Mouse (Mus musculus) limb, embryonic 15.5 days (tissue): ENCODE results near the gene Olfr885. TPM values are rescaled to one million over a fixed set of nuclear protein-coding genes. Genes with fewer than 3 reads are reported as not detected.

ENCODE experiments used
- ATAC-seq: fragments of 200-750 bp; cut with Nextera tagmentation; 2 replicates; pipeline ENCODE4 v1.8.0; 2017; ENCODE audit warnings: low read depth, moderate TSS enrichment; ENCODE audit not compliant: insufficient number of reproducible peaks, low FRiP score, low TSS enrichment
- H3K27ac ChIP-seq: fragments of 300-500 bp; sonication (generic); 2 replicates; pipeline ENCODE4 v1.5.1; 2015; ENCODE audit warnings: moderate library complexity, mild to moderate bottlenecking, inconsistent platforms
- H3K27me3 ChIP-seq: fragments of 300-500 bp; sonication (generic); 2 replicates; pipeline ENCODE4 v1.6.1; 2015; ENCODE audit warnings: inconsistent platforms
- H3K36me3 ChIP-seq: fragments of 300-500 bp; sonication (generic); 2 replicates; pipeline ENCODE4 v1.6.1; 2015; ENCODE audit warnings: inconsistent platforms
- H3K4me1 ChIP-seq: fragments of 300-500 bp; sonication (generic); 2 replicates; pipeline ENCODE4 v1.6.1; 2015; ENCODE audit warnings: inconsistent platforms
- H3K4me2 ChIP-seq: fragments of 300-500 bp; sonication (generic); 2 replicates; pipeline ENCODE4 v1.6.1; 2015; ENCODE audit warnings: mild to moderate bottlenecking, inconsistent platforms
- H3K4me3 ChIP-seq: fragments of 300-500 bp; sonication (generic); 2 replicates; pipeline ENCODE4 v1.5.1; 2015; ENCODE audit warnings: mild to moderate bottlenecking, inconsistent platforms
- H3K9ac ChIP-seq: fragments of 300-500 bp; sonication (generic); 2 replicates; pipeline ENCODE4 v1.6.1; 2015; ENCODE audit warnings: inconsistent platforms
- H3K9me3 ChIP-seq: fragments of 300-500 bp; sonication (generic); 2 replicates; pipeline ENCODE4 v1.6.1; 2016; ENCODE audit warnings: inconsistent platforms
- WGBS: fragments of 180-500 bp; shearing (Covaris S2); methylation state at CpG from one replicate; pipeline ENCODE4 v1.1.7; 2015; 5-methylcytosine and 5-hydroxymethylcytosine counted together
- polyA plus RNA-seq: library from polyadenylated mRNA; unstranded; fragments of >200 nt; fragmentation: Nextera tagmentation; extraction: Ambion mirVana; gene quantifications from 2 replicates; pipeline ENCODE4 v1.2.1, GENCODE M21; 2015

The Olfr885 gene
- polyA plus RNA-seq = not detected in 2 replicates

DNA sequence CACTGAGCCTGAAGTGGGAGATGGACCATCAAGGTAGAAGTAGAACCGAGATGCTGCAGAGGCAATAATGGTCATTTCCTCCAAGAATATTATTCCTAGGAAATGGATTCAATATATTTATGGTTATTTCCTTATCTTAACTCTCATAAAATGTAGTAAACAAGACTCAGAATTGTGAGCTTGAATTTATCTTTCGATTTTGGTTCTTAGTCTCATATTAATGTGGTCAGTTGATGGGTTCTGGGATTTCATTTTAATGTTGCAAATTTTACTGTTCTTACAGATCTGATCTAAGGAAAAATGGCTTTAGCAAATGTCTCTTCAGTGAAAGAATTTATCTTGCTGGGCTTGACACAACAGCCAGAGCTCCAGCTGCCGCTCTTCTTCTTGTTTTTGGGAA is at the start of gene Olfr885:
Olfr885 (plus strand) TSS at position 301 of the 400 bp plus-strand sequence.
- Histone ChIP-seq H3K27ac (no peak within 1 kb of the TSS), H3K4me2 (no peak within 1 kb of the TSS), H3K9me3 (no peaks in the 10 kb centered on the region), H3K4me1 (no peaks in the 10 kb centered on the region), H3K36me3 (no peaks in the 10 kb centered on the region), H3K4me3 (no peak within 1 kb of the TSS), H3K27me3 (no peaks in the 10 kb centered on the region), H3K9ac (no peak within 1 kb of the TSS)
- ATAC-seq = no peak
- 85% methylated on average over 3 of the region's 3 CpGs for WGBS

DNA sequence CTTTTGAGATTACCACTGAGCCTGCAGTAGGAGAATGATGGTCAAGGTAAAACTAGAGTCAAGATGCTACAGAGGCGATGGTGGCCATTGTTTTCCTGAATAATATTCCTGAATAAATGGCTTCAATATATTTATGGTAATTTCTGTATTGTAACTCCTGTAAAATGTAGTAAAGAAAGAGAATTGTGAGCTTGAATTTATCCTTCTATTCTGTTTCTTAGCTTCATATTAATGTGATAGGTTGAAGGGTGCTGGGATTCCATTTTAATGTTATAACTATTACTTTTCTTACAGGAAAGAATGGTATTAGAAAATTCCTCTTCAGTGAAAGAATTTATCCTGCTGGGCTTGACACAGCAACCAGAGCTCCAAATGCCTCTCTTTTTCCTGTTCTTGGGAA is 35.6 kb upstream of the Olfr885 start, which contains the start of gene Olfr883:
Olfr883 (plus strand) TSS at position 301 of the 400 bp plus-strand sequence.
- H3K9ac ChIP-seq = no peak within 1 kb of the TSS
- no peaks in the 10 kb centered on the region for H3K27me3 ChIP-seq
- H3K4me2 ChIP-seq = no peak within 1 kb of the TSS
- H3K9me3 ChIP-seq = no peaks in the 10 kb centered on the region
- H3K4me1 ChIP-seq = no peaks in the 10 kb centered on the region
- ATAC-seq = no peak
- no peak within 1 kb of the TSS for H3K4me3 ChIP-seq
- whole genome bisulfite sequencing = 91% methylated on average over 1 of the region's 1 CpGs
- H3K27ac ChIP-seq = no peak within 1 kb of the TSS
- no peaks in the 10 kb centered on the region for H3K36me3 ChIP-seq

DNA sequence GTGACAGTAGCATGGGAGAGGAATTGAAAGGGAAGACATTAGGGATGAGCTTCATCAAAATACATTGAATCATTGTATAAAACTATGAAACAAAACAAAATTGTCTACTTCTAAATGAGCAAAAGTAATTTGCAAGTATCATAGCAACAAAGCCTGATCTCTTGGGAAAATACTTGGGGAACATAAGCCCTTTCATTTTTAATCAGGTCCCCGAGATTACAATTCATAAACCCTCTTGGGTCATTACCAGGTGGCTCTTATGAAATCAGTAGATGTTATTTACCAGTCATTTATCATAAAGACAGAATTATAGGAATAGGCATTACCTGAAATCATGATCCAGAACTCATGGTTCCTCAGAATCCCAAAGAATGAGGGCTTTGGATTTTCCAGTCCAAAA is 14.9 kb upstream of the Olfr885 start, which contains the start of gene Olfr884:
Olfr884 (plus strand) TSS at position 301 of the 400 bp plus-strand sequence.
- H3K27ac ChIP-seq = no peak within 1 kb of the TSS
- no peaks in the 10 kb centered on the region for H3K36me3 ChIP-seq
- H3K27me3 ChIP-seq = no peaks in the 10 kb centered on the region
- no peak within 1 kb of the TSS for H3K4me3 ChIP-seq
- WGBS = 65% methylated on average over 1 of the region's 1 CpGs
- H3K9me3 ChIP-seq = no peaks in the 10 kb centered on the region
- no peaks in the 10 kb centered on the region for H3K4me1 ChIP-seq
- H3K4me2 ChIP-seq = no peak within 1 kb of the TSS
- no peak within 1 kb of the TSS for H3K9ac ChIP-seq
- ATAC-seq = no peak

DNA sequence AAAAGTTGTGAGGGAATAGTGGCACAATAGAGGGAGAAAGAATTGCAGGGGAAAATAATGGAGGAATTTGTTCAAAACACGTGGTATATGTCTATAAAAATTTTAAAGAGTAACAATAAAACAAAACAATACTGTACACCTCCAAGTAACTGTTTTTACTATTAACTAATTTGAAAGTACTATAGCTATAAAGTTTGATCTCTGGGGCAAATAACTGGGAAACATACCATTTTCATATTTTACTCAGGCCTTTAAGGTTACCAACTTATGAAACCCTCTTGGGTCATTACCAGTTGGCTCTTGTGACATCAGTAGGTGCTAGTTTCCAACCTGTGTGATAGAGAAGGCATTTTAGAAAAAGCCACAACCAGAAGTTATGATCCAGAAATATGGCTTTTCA is 22.6 kb downstream of the Olfr885 start, which contains the start of gene Olfr887:
Olfr887 (plus strand) TSS at position 301 of the 400 bp plus-strand sequence.
- Histone ChIP-seq H3K4me2 (no peak within 1 kb of the TSS), H3K27me3 (no peaks in the 10 kb centered on the region), H3K4me3 (no peak within 1 kb of the TSS), H3K9me3 (no peaks in the 10 kb centered on the region), H3K4me1 (no peaks in the 10 kb centered on the region), H3K36me3 (no peaks in the 10 kb centered on the region), H3K27ac (no peak within 1 kb of the TSS), H3K9ac (no peak within 1 kb of the TSS)
- ATAC-seq = no peak
- WGBS = 38% methylated on average over 1 of the region's 1 CpGs

DNA sequence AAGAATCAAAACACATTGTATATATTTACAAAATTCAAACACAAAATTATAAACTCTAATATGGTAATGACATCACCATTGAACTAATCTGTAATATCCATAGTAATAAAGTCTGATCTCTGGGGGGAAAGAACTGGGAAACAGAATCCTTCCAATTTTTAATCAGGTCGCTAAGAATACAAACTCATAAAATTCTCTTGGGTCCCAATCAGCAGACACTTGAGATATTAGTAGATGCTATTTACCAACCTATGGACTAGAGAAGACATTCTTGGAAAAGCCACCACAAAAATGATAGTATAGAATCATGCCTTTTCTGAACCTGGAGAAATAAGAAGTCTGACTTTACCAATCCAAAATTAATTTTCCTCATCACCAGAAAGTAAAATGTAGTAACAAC is 46.7 kb downstream of the Olfr885 start, which contains the start of gene Olfr888:
Olfr888 (plus strand) TSS at position 301 of the 400 bp plus-strand sequence.
- no peaks in the 10 kb centered on the region for H3K9me3 ChIP-seq
- no peak for ATAC-seq
- H3K27me3 ChIP-seq = no peaks in the 10 kb centered on the region
- no peak within 1 kb of the TSS for H3K4me3 ChIP-seq
- 73% methylated on average over 1 of the region's 1 CpGs for WGBS
- no peak within 1 kb of the TSS for H3K27ac ChIP-seq
- no peak within 1 kb of the TSS for H3K9ac ChIP-seq
- H3K4me1 ChIP-seq = no peaks in the 10 kb centered on the region
- no peak within 1 kb of the TSS for H3K4me2 ChIP-seq
- no peaks in the 10 kb centered on the region for H3K36me3 ChIP-seq

Other genes with a start within 250 kb of the Olfr885 start
- not detected in 2 replicates for gene Olfr877, start 207.1 kb upstream of the Olfr885 start, polyA plus RNA-seq
- gene Olfr145, start 164.6 kb upstream of the Olfr885 start, polyA plus RNA-seq = not detected in 2 replicates
- not detected in 2 replicates for gene Olfr878, start 143.5 kb upstream of the Olfr885 start, polyA plus RNA-seq
- gene Olfr881, start 69.5 kb upstream of the Olfr885 start, polyA plus RNA-seq = not detected in 2 replicates
- not detected in 2 replicates for gene Olfr883, start 35.5 kb upstream of the Olfr885 start, polyA plus RNA-seq
- not detected in 2 replicates for gene Olfr884, start 14.8 kb upstream of the Olfr885 start, polyA plus RNA-seq
- gene Olfr887, start 22.8 kb downstream of the Olfr885 start, polyA plus RNA-seq = not detected in 2 replicates
- not detected in 2 replicates for gene Olfr888, start 46.8 kb downstream of the Olfr885 start, polyA plus RNA-seq
- 0.06 and 0.08 TPM in 2 replicates for gene Olfr889, start 53.9 kb downstream of the Olfr885 start, polyA plus RNA-seq
- gene Olfr890, start 81.2 kb downstream of the Olfr885 start, polyA plus RNA-seq = not detected in 2 replicates
- gene Olfr891, start 119.5 kb downstream of the Olfr885 start, polyA plus RNA-seq = not detected in 2 replicates
- 0.07 TPM in 1 of 2 replicates, not detected in the other for gene Olfr893, start 147.0 kb downstream of the Olfr885 start, polyA plus RNA-seq
- not detected in 2 replicates for gene Olfr894, start 156.7 kb downstream of the Olfr885 start, polyA plus RNA-seq
- not detected in 2 replicates for gene Olfr143, start 191.5 kb downstream of the Olfr885 start, polyA plus RNA-seq
- not detected in 2 replicates for gene Olfr895, start 206.5 kb downstream of the Olfr885 start, polyA plus RNA-seq
- not detected in 2 replicates for gene Olfr896-ps1, start 229.8 kb downstream of the Olfr885 start, polyA plus RNA-seq